In genomic region chr6:83456131-83456983, GRCm38 (mm10) we compare ENCODE assay signal across 8 mouse cellular contexts. TPM values are rescaled to one million over a fixed set of nuclear protein-coding genes. Genes with fewer than 3 reads are reported as not detected.
DNase-seq lines count a peak whose midpoint lies in the region; ATAC-seq and TF ChIP-seq lines count a peak whose summit lies in the region.

No protein-coding gene starts in this region.

- H3K9me3 ChIP-seq in E14TG2a.4 (ENCODE audit: low read length): no peaks in the 10 kb centered on the region
- H3K9me3 ChIP-seq in forebrain, embryonic 10.5 days: no peaks in the 10 kb centered on the region
- no peaks in the 10 kb centered on the region for H3K9me3 ChIP-seq in heart, postnatal 0 days (replicated peaks; ENCODE audit: control insufficient read depth, low read length)

- peak; percentile 79 for ATAC-seq in heart, postnatal 0 days (ENCODE audit: insufficient read depth, low read depth)

- under 1% methylated on average over 84 of the region's 105 CpGs for WGBS in forebrain, embryonic 10.5 days
- WGBS in heart, postnatal 0 days: 2% methylated on average over 56 of the region's 105 CpGs

- peak overlapping the region; percentile 94 for H3K4me2 ChIP-seq in heart, postnatal 0 days (ENCODE audit: low read depth, low read length)

- no peak for TF ChIP-seq POLR2A in bone marrow macrophage, adult 2 months (IDR thresholded peaks at IDR 0.05; ENCODE audit: borderline replicate concordance, low read depth, low read length)

- no peak for TF ChIP-seq CTCF in E14TG2a.4 (conservative IDR thresholded peaks at IDR 0.05; ENCODE audit: low read length)
- no peak for TF ChIP-seq CTCF in bone marrow macrophage, adult 2 months (IDR thresholded peaks at IDR 0.05; ENCODE audit: low read depth, low read length)
- TF ChIP-seq CTCF in heart, postnatal 0 days (IDR thresholded peaks at IDR 0.05; ENCODE audit: low read depth): peak; percentile 14; the same call in 1 of the 2 replicates

- DNase-seq in forebrain, embryonic 10.5 days (ENCODE audit: extremely low spot score, low spot score): peak; percentile 73
- peak; percentile 65 for DNase-seq in heart, postnatal 0 days (ENCODE audit: low spot score)
- DNase-seq in kidney, postnatal 25 days: peak; percentile 73 to 91
- DNase-seq in lung, postnatal 25 days (ENCODE audit: low spot score): peak; percentile 87
- peak; percentile 65 for DNase-seq in ovary, postnatal 14 days (ENCODE audit: low spot score)
- peak; percentile 80 to 88 for DNase-seq in thymus, postnatal 36 days

- TF ChIP-seq EP300 in heart, postnatal 0 days (IDR thresholded peaks at IDR 0.05; ENCODE audit: low read depth): no peak

- H3K27me3 ChIP-seq in E14TG2a.4 (ENCODE audit: insufficient read depth, low read length): peaks cover 91% of the 10 kb centered on the region
- H3K27me3 ChIP-seq in forebrain, embryonic 10.5 days (ENCODE audit: poor library complexity, severe bottlenecking): peaks cover 11% of the 10 kb centered on the region; the same call in 1 of the 2 replicates
- no peaks in the 10 kb centered on the region for H3K27me3 ChIP-seq in heart, postnatal 0 days (ENCODE audit: control insufficient read depth, insufficient read depth, low read length)

- H3K27ac ChIP-seq in bone marrow macrophage, adult 2 months (ENCODE audit: insufficient read depth, low read depth, low read length): peak overlapping the region; percentile 98
- H3K27ac ChIP-seq in forebrain, embryonic 10.5 days: peak overlapping the region; percentile 100
- H3K27ac ChIP-seq in heart, postnatal 0 days (ENCODE audit: low read depth): peak overlapping the region; percentile 91

- no peaks in the 10 kb centered on the region for H3K36me3 ChIP-seq in E14TG2a.4 (ENCODE audit: insufficient read depth, low read length)
- peaks cover 33% of the 10 kb centered on the region for H3K36me3 ChIP-seq in forebrain, embryonic 10.5 days (replicated peaks)
- H3K36me3 ChIP-seq in heart, postnatal 0 days (replicated peaks; ENCODE audit: control insufficient read depth, insufficient read depth, low read length): no peaks in the 10 kb centered on the region

- peaks cover 30% of the 10 kb centered on the region for H3K4me1 ChIP-seq in E14TG2a.4 (replicated peaks; ENCODE audit: low read depth, low read length)
- peaks cover 35% of the 10 kb centered on the region for H3K4me1 ChIP-seq in bone marrow macrophage, adult 2 months (ENCODE audit: control insufficient read depth, insufficient read depth, low read length)
- peaks cover 75% of the 10 kb centered on the region for H3K4me1 ChIP-seq in forebrain, embryonic 10.5 days
- H3K4me1 ChIP-seq in heart, postnatal 0 days (ENCODE audit: control insufficient read depth, insufficient read depth): peaks cover 40% of the 10 kb centered on the region

- H3K9ac ChIP-seq in heart, postnatal 0 days (replicated peaks; ENCODE audit: low read depth, low read length): peak overlapping the region; percentile 90

- H3K4me3 ChIP-seq in E14TG2a.4 (replicated peaks; ENCODE audit: low read length): peak overlapping the region; percentile 83
- H3K4me3 ChIP-seq in bone marrow macrophage, adult 2 months (ENCODE audit: insufficient read depth, low read length): peak overlapping the region; percentile 79
- H3K4me3 ChIP-seq in forebrain, embryonic 10.5 days: peak overlapping the region; percentile 90
- H3K4me3 ChIP-seq in heart, postnatal 0 days (ENCODE audit: low read depth, low read length): peak overlapping the region; percentile 90

RNA-seq across cellular contexts. Expression of gene Tet3, which starts 2.5 kb away (rescaled TPM):
- polyA plus RNA-seq in bone marrow macrophage, adult 2 months (2012; ENCODE audit: insufficient read depth, insufficient read length, missing spikeins): 46.8 and 46.9 TPM in 2 replicates
- 37.3 and 38.3 TPM in 2 replicates for polyA plus RNA-seq in forebrain, embryonic 10.5 days (2016; fragmentation: Nextera tagmentation; extraction: Ambion mirVana)
- 14.1 and 17.3 TPM in 2 replicates for total RNA-seq in heart, postnatal 0 days (2014; rRNA removed; ENCODE audit: low replicate concordance)
- polyA plus RNA-seq in heart, postnatal 0 days (2015; fragmentation: Nextera tagmentation; extraction: Ambion mirVana): 16.4 and 17.2 TPM in 2 replicates

RNA-seq across cellular contexts. Expression of gene Dguok, which starts 50.4 kb away (rescaled TPM):
- 61.5 and 63.2 TPM in 2 replicates for polyA plus RNA-seq in bone marrow macrophage, adult 2 months (2012; ENCODE audit: insufficient read depth, insufficient read length, missing spikeins)
- 62.3 and 63.6 TPM in 2 replicates for polyA plus RNA-seq in forebrain, embryonic 10.5 days (2016; fragmentation: Nextera tagmentation; extraction: Ambion mirVana)
- 21.4 and 25.2 TPM in 2 replicates for total RNA-seq in heart, postnatal 0 days (2014; rRNA removed; ENCODE audit: low replicate concordance)
- 51.7 and 58.4 TPM in 2 replicates for polyA plus RNA-seq in heart, postnatal 0 days (2015; fragmentation: Nextera tagmentation; extraction: Ambion mirVana)

Comparison
In these comparisons a context has a peak if more than half of its experiments do, and no peak if none do; other contexts are left out.
1. Peak in every context shown above with its lines: DNase-seq, ATAC-seq, H3K4me3 ChIP-seq and H3K27ac ChIP-seq.